Mouse (Mus musculus) spleen, postnatal 10 days (tissue): Measurements from ENCODE around the gene Fyttd1.
A peak's percentile ranks its signal among the peaks of the same experiment; 100 is the strongest.

Experiments used
- DNase-seq, 2 experiments: peaks; one replicate each; pipeline ENCODE4 v3.0.0; 2021 to 2022; ENCODE audit warnings: low spot score in 2 of 2

Fyttd1 gene

DNA sequence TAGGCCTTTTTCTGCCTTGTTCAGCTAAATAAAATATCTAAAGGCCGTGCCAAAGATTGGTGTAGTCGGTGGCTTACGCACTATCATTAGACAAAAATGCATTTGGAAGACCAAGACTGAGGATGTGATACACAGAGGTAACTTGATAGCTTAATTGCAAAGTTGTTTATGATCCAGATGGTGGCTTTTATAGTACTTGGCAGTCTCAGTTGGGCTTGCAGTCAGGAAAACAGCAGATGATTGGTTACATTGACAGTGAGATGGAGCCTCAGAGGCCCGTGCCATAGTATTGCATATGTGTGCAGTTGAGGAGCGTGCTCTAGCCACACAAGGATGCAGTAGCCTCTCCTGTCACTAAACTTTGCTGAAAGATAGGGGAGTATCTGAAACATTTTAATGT lies 65.4 kb downstream of the Fyttd1 start:
- DNase-seq = no peak

DNA sequence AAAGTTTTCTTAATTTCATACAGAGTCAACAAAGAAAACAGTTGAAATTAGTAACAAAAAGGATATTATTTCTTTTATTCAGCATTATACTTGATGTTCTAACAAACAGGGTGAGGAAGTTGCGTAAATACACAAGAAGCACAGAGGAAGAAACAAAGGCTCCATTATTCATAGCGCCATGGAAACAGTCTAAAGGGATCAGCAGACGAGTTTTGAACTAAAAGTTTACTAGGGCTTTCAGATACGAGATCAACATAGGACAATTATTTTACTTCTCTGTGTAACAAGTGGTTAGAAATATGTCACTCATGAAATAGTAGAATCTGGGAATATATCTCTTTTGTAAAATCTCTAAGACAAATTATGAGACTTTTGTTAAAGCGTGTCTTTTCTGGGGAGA lies 68.1 kb downstream of the Fyttd1 start:
- DNase-seq = no peak

DNA sequence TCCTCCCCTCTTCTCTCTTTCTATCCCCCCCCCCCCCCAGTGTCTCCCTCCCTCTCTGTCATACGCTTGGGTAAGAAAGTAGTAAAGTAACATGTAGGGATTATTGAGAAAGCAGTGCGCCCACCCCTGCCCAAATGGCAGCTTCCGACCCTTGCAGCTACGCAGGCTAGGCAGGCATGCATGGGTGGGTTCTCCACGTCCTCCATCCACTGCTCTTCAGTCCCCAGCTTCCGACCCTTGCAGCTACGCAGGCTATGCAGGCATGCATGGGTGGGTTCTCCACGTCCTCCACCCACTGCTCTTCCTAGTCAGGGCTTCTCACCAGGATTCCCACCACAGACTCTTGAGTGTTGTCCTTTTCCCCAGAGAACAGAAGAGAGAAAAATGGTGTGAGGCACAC lies 70.7 kb downstream of the Fyttd1 start:
- no peak for DNase-seq

DNA sequence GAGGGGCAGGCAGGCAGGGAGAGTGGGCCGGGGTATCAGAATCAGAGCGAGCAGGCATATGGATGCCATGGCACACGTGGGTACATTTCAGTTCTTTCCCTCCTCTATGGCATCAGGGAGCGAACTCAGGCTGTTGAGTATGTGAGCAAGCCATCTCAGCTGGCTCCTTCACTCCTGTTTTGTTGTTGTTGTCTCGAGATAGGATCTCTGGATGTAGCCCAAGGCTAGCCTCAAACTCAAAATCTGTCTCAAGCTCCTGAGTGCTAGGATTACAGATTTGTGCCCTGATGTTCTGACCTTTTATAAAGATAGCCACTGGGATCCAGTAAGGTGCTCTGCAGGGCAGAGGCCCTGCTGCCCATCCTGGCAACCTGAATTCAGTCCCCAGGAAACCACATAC lies 71.4 kb downstream of the Fyttd1 start:
- DNase-seq = no peak

DNA sequence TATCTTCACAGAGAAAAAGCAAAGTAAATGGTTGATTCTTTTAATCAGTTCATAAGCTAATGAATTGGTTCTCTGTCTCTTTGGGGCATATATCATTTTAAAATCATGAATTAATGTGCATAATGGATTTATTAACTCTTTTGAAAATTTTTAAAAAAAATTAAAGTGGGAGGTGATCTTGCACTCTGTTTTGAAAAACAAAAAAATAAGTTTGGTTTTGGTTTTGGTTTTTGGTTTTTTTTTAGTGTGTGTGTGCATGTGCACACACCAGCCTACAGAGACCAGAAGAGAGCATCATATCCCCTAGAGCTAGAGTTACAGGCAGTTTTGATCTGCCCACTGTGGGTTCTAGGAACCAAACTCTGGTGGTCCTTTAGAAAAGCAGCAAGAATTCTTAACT lies 72.0 kb downstream of the Fyttd1 start:
- DNase-seq = no peak

DNA sequence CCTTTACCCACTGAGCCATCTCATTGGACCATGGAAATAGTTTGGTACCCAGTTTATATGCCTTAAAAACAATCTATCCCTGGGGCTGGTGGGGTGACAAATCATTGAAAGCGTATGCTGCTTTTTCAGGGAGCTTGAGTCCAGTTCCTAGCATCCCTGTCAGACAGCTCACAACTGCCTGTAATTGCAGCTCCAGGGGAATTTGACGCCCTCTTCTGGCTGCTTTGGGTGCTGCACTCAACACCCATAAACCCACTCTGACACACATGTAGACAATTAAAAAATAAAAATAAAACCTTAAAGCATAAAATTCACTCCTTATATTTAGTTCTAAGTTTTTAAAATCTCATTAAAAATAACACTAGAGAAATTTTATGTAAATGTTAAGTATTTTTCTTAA lies 73.8 kb downstream of the Fyttd1 start:
- DNase-seq = peak in 1 of 2 experiments; percentile 43

DNA sequence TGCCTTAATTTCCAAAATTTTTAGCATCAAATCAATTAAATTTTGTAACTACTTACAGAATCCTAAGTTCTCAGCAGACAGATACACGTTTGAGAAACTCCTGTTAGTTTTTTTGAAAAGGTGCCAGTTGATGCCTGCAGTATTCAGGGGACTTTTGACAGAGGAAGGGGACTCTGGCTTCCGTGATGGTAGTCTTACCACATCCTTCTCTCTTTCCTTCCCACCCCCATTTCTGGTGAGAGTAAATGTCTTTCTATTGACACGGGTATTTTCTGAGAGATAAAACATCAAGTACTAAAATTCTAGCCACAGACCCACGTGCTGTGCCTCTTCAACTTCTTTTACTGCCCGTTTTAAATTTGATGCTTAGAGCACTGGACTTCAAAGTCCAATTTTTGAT lies 76.5 kb downstream of the Fyttd1 start:
- no peak for DNase-seq

DNA sequence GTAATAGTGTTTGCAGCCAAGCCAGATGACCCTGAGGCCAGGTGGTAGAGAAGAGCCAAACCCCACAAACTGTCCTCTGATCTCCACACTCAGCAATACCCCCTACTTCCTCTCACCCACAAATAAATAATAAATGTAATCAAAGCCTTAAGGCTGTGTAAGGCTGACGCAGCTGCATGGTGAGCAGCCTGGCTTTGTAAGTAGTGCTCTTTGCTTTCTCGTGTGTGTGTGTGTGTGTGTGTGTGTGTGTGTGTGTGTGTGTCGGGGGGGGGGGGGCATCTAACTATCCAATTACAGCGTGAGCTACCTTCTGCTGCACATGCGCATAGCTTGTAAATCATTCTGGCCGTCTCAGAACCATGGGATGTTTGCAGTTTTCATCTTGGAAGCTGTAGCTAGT lies 77.0 kb downstream of the Fyttd1 start:
- no peak for DNase-seq

DNA sequence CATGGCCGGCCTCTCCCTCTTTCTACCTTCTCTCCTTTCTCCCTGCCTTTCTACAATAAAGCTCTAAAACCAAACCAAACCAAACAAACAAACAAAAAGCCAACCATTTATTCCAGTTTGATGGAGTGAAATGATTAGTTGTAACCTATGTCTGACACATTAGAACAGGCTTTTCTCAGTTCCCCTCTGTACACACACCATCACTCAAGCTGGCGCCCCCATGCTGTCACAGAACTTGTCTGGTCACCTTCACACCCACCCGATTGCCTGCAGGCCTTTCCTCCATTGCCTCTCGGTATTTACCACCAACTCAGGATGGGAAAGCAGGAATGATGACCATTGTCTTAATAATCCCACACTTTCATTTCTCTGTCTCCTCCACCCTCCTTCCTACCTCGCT lies 79.6 kb downstream of the Fyttd1 start:
- no peak for DNase-seq
